Mouse (Mus musculus) liver, embryonic 14.5 days (tissue): ENCODE measurements around the gene Sytl1.

ENCODE experiments used
- CTCF ChIP-seq: IDR thresholded peaks from 2 replicates; pipeline ENCODE4 v1.5.1; 2016; ENCODE audit warnings: antibody characterized with exemption, low read depth, control low read depth
- EP300 ChIP-seq: IDR thresholded peaks from 2 replicates; pipeline ENCODE4 v1.6.1; 2016; ENCODE audit warnings: antibody characterized with exemption, low read depth

- TF ChIP-seq CTCF (no peak), EP300 (no peak)
Measured at GRCm38 (mm10) chr4:133304770-133305169, 41.9 kb upstream of the Sytl1 start.
